Mouse (Mus musculus) liver, embryonic 16.5 days (tissue): ENCODE data around the gene Spg20. TPM values are rescaled to one million over a fixed set of nuclear protein-coding genes. Genes with fewer than 3 reads are reported as not detected.
A peak's percentile ranks its signal among the peaks of the same experiment; 100 is the strongest.

ENCODE experiments used
- ATAC-seq: fragments of 200-750 bp; cut with Nextera tagmentation; 2 replicates; pipeline ENCODE4 v1.8.0; 2017; ENCODE audit warnings: low read depth, mild to moderate bottlenecking, moderate number of reproducible peaks, moderate library complexity
- H3K27ac ChIP-seq: fragments of 300-500 bp; sonication (generic); 2 replicates; pipeline ENCODE4 v1.5.1; 2014; ENCODE audit warnings: mild to moderate bottlenecking, low read length
- H3K27me3 ChIP-seq: fragments of 300-500 bp; sonication (generic); 2 replicates; pipeline ENCODE4 v1.6.1; 2014; ENCODE audit warnings: low read depth, low read length, mixed read lengths; ENCODE audit not compliant: control insufficient read depth, insufficient read depth
- H3K36me3 ChIP-seq: fragments of 300-500 bp; sonication (generic); 2 replicates; pipeline ENCODE4 v1.6.1; 2014; ENCODE audit warnings: mild to moderate bottlenecking; ENCODE audit not compliant: control insufficient read depth, insufficient read depth
- H3K4me1 ChIP-seq: fragments of 300-500 bp; sonication (generic); 2 replicates; pipeline ENCODE4 v1.6.1; 2014; ENCODE audit warnings: low read depth, low read length, mixed read lengths; ENCODE audit not compliant: control insufficient read depth
- H3K4me2 ChIP-seq: fragments of 300-500 bp; sonication (generic); 2 replicates; pipeline ENCODE4 v1.6.1; 2014; ENCODE audit warnings: low read depth, low read length, mixed read lengths
- H3K4me3 ChIP-seq: fragments of 300-500 bp; sonication (generic); 2 replicates; pipeline ENCODE4 v1.5.1; 2014; ENCODE audit warnings: low read depth, mild to moderate bottlenecking, low read length
- H3K9ac ChIP-seq: fragments of 300-500 bp; sonication (generic); 2 replicates; pipeline ENCODE4 v1.6.1; 2014; ENCODE audit warnings: low read depth, low read length
- H3K9me3 ChIP-seq: fragments of 300-500 bp; sonication (generic); replicated peaks from 2 replicates; pipeline ENCODE4 v1.6.1; 2016; ENCODE audit warnings: low read length; ENCODE audit not compliant: control insufficient read depth
- WGBS: fragments of 180-500 bp; shearing (Covaris S2); extraction: QIAGEN DNeasy Blood & Tissue Kit; methylation state at CpG from one replicate; pipeline ENCODE4 v1.1.7; 2014; ENCODE audit not compliant: insufficient replicate concordance; 5-methylcytosine and 5-hydroxymethylcytosine counted together
- polyA plus RNA-seq: library from polyadenylated mRNA; unstranded; fragments of >200 nt; fragmentation: Nextera tagmentation; extraction: Ambion mirVana; gene quantifications from 2 replicates; pipeline ENCODE4 v1.2.1, GENCODE M21; 2015

The Spg20 gene
- polyA plus RNA-seq, 1 experiment from 2014 or later, result 7.6 TPM

DNA sequence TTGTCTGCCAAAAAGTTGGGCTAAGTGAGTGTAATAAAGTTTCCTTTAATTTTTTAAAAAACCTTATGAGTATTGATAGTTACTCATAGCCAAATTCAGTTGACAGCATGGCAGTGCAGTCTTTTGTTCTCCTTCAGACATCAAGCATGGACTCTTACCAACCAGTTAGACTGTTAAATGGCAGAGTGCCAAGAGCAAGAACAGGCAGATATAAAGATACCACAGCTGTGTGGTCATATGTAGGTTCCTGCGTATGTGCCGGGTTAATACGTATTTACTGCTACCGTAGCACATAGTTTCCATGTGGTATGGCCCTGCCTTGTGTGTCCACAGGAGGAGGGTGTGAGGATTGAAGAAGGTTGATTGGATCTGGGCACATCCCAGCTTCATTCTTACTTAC, 11.2 kb downstream of the Spg20 start:
- H3K4me2 ChIP-seq, result no peak overlapping the region

DNA sequence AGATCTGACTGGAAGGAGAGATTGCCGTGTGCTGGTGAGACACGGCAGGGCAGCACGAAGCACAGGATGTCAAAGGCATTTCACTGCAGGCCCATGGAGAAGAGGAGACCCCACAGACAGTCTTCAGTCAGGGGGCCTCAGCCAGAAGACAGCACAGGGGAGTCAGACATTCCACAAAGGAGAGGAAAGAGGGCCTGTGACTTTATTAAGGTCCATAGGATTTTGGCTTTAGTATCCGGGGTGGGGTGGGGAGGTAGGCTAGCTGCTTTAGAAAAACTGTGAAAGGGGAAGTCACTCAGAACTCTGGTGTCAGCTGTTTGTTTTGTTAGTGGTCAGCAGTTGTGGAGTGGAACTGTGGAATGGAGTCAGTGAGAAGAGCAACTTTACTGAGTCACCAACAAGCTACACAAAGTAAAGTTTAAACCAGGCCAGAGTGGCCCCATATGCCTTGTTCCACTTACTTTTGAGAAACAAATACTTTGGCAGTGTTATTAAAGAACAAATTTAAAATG, 17.3 kb downstream of the Spg20 start:
- Histone ChIP-seq H3K4me2 (no peak overlapping the region), H3K4me3 (no peak overlapping the region), H3K27me3 (no peaks in the 10 kb centered on the region), H3K9me3 (no peaks in the 10 kb centered on the region), H3K36me3 (peaks cover 9% of the 10 kb centered on the region; the same call in 1 of the 2 replicates), H3K27ac (no peak overlapping the region), H3K9ac (no peak overlapping the region), H3K4me1 (no peaks in the 10 kb centered on the region)
- 0 out of 2 replicates have a peak, but pooled peaks have one; percentile 9 for ATAC-seq
- 63% methylated on average over 4 of the region's 4 CpGs for whole genome bisulfite sequencing

More for the DNA sequence above, 11.2 kb downstream of the Spg20 start:
- Histone ChIP-seq H3K9ac (no peak overlapping the region), H3K27ac (no peak overlapping the region), H3K9me3 (no peaks in the 10 kb centered on the region), H3K27me3 (no peaks in the 10 kb centered on the region), H3K36me3 (peaks cover 6% of the 10 kb centered on the region; the same call in 1 of the 2 replicates), H3K4me3 (no peak overlapping the region), H3K4me1 (peaks cover 3% of the 10 kb centered on the region)
- ATAC-seq, result no peak
- 86% methylated on average over 4 of the region's 4 CpGs for WGBS

DNA sequence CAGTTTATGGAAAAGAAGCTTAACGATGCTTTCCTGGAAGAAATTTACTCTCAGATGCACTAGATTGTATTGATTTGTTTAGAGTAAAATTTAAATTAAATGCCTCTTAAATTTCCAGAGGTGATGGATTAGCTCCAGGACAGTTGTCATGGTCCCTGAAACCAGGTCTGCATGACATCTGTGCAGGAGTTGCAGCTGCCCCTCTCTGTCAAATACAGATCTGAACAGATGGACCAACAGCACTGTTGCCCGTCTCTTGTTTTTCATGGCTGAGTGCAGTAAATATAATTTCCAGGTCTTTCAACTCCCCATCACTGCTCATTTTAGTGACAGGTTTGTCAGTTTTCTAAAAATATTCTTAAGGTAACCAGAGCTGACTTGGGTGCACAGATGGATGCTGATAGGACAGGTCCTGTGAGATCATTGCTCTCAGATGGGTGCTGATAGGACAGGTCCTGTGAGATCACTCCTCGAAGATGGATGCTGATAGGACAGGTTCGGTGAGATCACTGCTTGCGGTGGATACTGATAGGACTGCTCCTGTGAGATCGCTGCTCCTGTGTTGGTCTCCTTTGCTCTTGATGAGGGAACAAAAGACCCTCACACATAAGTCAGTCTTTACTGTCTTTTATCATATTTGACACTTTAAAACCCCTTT, 19.8 kb downstream of the Spg20 start:
- no peak overlapping the region for H3K4me2 ChIP-seq
- H3K4me3 ChIP-seq, result no peak overlapping the region
- no peak overlapping the region for H3K9ac ChIP-seq
- WGBS, result 83% methylated on average over 6 of the region's 6 CpGs
- H3K4me1 ChIP-seq, result no peaks in the 10 kb centered on the region
- no peak overlapping the region for H3K27ac ChIP-seq
- H3K9me3 ChIP-seq, result no peaks in the 10 kb centered on the region
- H3K27me3 ChIP-seq, result no peaks in the 10 kb centered on the region
- ATAC-seq, result no peak
- peaks cover 9% of the 10 kb centered on the region; the same call in 1 of the 2 replicates for H3K36me3 ChIP-seq

GRCm38 (mm10) chr3:55137039-55137438, 25.1 kb downstream of the Spg20 start, which contains the start of gene Ccdc169:
Gene Ccdc169 (plus strand): TSS chr3:55137339.
- H3K4me3 ChIP-seq, result no peak within 1 kb of the TSS
- no peaks in the 10 kb centered on the region for H3K27me3 ChIP-seq
- H3K4me1 ChIP-seq, result no peaks in the 10 kb centered on the region
- no peak within 1 kb of the TSS for H3K4me2 ChIP-seq
- no peak for ATAC-seq
- no peaks in the 10 kb centered on the region for H3K9me3 ChIP-seq
- no peak within 1 kb of the TSS for H3K9ac ChIP-seq
- H3K27ac ChIP-seq, result no peak within 1 kb of the TSS
- H3K36me3 ChIP-seq, result 0 out of 2 replicates have a peak, but pooled peaks cover 2% of the 10 kb centered on the region

GRCm38 (mm10) chr3:55139837-55140236, 27.9 kb downstream of the Spg20 start:
- Histone ChIP-seq H3K4me3 (no peak overlapping the region), H3K4me2 (no peak overlapping the region), H3K9ac (no peak overlapping the region), H3K27ac (no peak overlapping the region), H3K36me3 (0 out of 2 replicates have a peak, but pooled peaks cover 2% of the 10 kb centered on the region), H3K9me3 (no peaks in the 10 kb centered on the region), H3K27me3 (no peaks in the 10 kb centered on the region), H3K4me1 (no peaks in the 10 kb centered on the region)
- no peak for ATAC-seq
- 84% methylated on average over 12 of the region's 12 CpGs for WGBS

DNA sequence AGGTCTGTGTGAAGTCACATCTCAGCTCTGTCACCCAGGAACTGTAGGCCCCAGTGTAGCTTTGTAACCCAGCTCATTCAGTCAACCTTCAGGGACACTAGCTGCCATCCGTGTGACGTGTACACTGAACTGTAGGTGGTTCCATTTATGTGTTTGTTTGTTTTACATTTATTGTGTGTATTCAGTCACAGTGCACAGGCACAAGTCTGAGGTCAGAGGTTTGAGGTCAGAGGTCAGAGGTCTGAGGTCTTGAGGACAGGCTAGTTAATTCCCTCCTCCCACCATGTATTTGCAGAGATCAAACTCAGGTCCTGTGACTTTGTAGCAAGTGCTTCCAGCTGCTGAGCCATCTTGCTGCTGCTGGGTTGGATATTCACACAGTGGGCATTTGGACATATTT, 29.5 kb downstream of the Spg20 start:
- Histone ChIP-seq H3K36me3 (no peaks in the 10 kb centered on the region), H3K9me3 (no peaks in the 10 kb centered on the region), H3K4me1 (no peaks in the 10 kb centered on the region), H3K4me2 (no peak overlapping the region), H3K27me3 (no peaks in the 10 kb centered on the region), H3K9ac (no peak overlapping the region), H3K4me3 (no peak overlapping the region), H3K27ac (no peak overlapping the region)
- WGBS, result 43% methylated on average over 2 of the region's 2 CpGs
- no peak for ATAC-seq

DNA sequence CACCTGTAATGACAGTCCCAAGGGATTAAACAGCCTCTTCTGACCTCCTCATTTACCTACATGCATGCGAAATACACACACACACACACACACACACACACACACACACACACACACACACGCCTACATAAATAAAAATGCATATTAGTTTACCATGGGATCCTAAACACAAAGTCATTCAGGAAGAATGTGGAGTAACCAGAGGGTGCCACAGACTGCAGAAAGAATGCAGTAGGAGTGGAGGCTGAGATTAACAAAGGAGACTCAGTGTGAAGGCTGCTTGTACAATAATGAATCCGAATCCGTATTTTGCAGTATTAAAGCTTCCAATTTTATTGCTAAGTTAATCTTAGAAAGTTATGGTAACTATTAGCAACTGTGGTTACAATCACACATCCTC, 33.0 kb downstream of the Spg20 start:
- Histone ChIP-seq H3K27ac (no peak overlapping the region), H3K27me3 (no peaks in the 10 kb centered on the region), H3K9me3 (no peaks in the 10 kb centered on the region), H3K9ac (no peak overlapping the region), H3K4me2 (no peak overlapping the region), H3K4me3 (no peak overlapping the region), H3K4me1 (no peaks in the 10 kb centered on the region), H3K36me3 (no peaks in the 10 kb centered on the region)
- ATAC-seq, result no peak
- 63% methylated on average over 4 of the region's 4 CpGs for WGBS

- no peak for ATAC-seq
- Histone ChIP-seq H3K9me3 (no peaks in the 10 kb centered on the region), H3K9ac (no peak overlapping the region), H3K27ac (no peak overlapping the region), H3K27me3 (no peaks in the 10 kb centered on the region), H3K4me2 (no peak overlapping the region), H3K36me3 (no peaks in the 10 kb centered on the region), H3K4me1 (no peaks in the 10 kb centered on the region), H3K4me3 (no peak overlapping the region)
- 52% methylated on average over 6 of the region's 6 CpGs for WGBS
Observed at GRCm38 (mm10) chr3:55146441-55146840, 34.5 kb downstream of the Spg20 start.

DNA sequence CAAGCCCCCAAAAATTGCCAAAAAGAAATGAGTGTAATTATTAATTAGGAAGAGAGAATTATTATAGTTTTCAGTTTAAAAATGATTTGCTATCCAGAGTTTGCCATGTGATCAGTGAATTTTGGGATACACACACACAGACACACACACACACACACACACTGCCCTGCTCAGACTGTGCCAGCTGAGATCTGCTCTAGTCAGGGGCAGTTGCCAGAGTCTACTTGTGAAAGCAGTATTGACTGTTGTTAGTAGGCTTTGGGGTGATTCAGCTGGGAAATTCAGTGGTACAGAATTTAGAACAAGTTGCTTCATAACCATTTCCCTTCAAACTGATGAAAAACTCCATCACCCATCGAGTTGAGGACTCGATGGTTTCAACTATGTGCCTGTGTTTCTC, 35.2 kb downstream of the Spg20 start:
- no peak overlapping the region for H3K4me2 ChIP-seq
- no peaks in the 10 kb centered on the region for H3K36me3 ChIP-seq
- 60% methylated on average over 2 of the region's 2 CpGs for WGBS
- H3K27me3 ChIP-seq, result no peaks in the 10 kb centered on the region
- no peaks in the 10 kb centered on the region for H3K4me1 ChIP-seq
- H3K9ac ChIP-seq, result no peak overlapping the region
- ATAC-seq, result no peak
- H3K9me3 ChIP-seq, result no peaks in the 10 kb centered on the region
- no peak overlapping the region for H3K4me3 ChIP-seq
- no peak overlapping the region for H3K27ac ChIP-seq
